Mouse (Mus musculus) lung, adult 2 months (tissue): ENCODE measurements around the gene Pex11g.

Source experiments
- CTCF ChIP-seq: fragments of 200-500 bp; IDR thresholded peaks from 2 replicates; pipeline ENCODE4 v1.5.1; 2011; ENCODE audit warnings: mild to moderate bottlenecking, low read length, control low read depth; ENCODE audit not compliant: insufficient read depth
- POLR2A ChIP-seq: fragments of 200-500 bp; IDR thresholded peaks from 2 replicates; pipeline ENCODE4 v1.6.1; 2011; ENCODE audit warnings: low read depth, mild to moderate bottlenecking, control low read depth, low read length, borderline replicate concordance; ENCODE audit errors: extremely low read depth

GRCm38 (mm10) chr8:3507979-3508754 is 40.7 kb upstream of the Pex11g start:
- no peak for TF ChIP-seq POLR2A
- no peak for TF ChIP-seq CTCF
